Mouse (Mus musculus): ENCODE measurements around the gene Sult1d1.

DNA sequence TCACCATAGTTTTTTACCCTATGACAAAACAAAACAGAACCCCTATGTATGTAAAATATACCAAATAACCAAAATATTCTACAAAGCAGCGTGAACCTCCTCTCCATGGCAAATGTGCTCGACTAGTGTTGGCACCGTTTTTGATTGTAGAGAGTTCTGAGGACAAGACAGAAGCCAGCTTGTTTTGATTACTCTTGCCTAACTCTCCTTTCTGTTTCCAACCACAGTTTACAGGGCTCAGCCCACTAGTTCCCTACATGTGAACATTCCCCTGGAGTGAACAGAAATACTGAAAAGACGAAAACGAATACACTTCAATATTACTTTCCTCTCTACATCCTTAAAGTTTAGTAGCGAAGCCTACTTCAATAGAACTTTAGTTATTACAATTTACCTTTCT, 4.0 kb upstream of the Sult1d1 start:
- TF ChIP-seq POLR2A (IDR thresholded peaks at IDR 0.05; ENCODE audit: borderline replicate concordance, low read depth, low read length) (no peak), CTCF (IDR thresholded peaks at IDR 0.05; ENCODE audit: low read depth, low read length) (no peak)
